Mouse (Mus musculus) cerebellum, postnatal 10 days (tissue): Measurements from ENCODE around the gene Myl12a.

Source experiments
- DNase-seq, 2 experiments: peaks; one replicate each; pipeline ENCODE4 v3.0.0; 2021; ENCODE audit warnings: mixed read lengths in 2 of 2

The Myl12a gene

DNA sequence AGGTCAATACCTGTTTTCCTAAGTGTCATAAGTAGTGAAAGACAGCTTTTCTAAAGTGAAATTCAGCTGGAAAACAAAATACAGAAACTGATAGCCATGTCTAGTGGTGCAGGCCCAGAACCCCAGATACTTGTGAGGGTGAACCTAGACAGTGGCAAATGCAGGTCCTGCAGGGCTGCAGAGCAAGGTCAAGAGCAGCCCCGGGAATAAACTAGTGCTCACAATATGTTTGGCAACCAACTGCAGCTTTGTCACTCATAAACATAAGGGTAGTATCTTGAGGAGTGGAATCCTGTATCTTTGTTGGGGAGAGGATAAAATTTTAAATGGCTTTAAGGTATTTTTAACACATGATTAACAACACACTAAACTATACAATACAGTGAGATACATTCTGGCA lies 7.1 kb upstream of the Myl12a start:
- DNase-seq, result no peak

DNA sequence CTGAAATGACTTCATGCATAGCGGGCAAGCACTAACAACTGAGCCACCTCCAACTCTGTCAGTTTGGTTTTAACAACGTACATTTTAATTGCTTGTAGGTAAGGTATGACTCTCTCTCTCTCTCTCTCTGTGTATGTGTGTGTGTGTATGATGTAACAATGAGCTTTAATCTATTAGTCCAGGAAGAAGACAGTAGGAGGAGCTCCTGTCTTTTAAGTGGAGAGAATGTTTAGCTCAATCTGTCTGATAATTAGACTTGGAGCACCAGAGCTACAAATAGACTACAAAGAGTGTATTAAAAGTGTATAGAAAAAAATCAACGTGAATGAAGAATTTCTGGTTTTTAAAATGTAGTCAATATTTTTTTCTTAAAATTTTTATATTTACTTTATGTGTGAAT lies 6.0 kb upstream of the Myl12a start:
- no peak for DNase-seq

DNA sequence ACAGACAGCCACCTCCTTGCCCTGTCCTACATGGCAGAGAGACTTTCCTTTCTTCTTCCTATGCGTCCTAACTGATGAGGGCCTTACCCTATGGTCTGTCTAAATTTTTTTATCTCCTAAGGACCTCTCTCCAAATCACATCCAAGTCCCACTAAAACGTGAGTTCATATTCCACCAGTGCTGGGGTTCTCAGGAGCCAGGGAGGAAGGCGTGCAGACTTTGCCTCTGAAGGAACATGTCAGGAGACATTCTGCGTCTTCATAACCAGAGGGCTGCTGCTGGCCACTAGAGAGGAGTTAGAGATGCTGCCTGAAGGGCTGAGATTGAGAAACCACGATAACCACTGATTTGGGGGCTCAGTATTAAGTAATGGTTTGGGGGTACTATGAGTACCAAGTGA lies 4.3 kb upstream of the Myl12a start:
- no peak for DNase-seq

DNA sequence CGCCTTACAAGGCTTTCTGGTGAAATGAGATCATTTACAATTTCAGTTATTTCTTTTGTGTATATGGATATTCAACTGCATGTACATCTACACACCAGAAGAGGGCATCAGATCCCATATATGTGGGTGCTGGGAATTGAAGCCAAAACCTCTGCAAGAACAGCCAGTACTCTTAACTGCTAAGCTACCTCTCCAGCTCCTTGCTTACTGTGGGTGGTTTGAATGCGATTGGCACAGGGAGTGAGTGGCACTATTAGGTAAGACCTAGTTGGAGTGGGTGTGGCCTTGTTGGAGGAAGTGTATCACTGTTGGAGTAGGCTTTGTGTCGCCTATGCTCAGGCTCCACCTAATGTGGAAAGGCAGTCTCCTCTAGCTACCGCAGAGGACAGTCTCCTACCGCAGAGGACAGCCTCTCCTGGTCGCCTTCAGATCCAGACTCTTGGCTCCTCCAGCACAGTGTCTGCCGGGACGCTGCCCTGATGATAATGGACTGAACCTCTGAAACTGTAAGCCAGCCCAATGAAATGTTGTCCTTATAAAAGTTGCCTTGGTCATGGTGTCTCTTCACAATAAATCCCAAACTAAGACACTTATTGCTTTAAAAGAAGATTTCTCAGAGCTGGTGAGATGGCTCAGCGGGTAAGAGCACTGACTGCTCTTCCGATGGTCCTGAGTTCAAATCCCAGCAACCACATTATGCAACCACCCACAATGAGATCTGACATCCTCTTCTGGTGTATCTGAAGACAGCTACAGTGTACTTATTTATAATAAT lies 1.7 kb upstream of the Myl12a start:
- DNase-seq, result no peak

DNA sequence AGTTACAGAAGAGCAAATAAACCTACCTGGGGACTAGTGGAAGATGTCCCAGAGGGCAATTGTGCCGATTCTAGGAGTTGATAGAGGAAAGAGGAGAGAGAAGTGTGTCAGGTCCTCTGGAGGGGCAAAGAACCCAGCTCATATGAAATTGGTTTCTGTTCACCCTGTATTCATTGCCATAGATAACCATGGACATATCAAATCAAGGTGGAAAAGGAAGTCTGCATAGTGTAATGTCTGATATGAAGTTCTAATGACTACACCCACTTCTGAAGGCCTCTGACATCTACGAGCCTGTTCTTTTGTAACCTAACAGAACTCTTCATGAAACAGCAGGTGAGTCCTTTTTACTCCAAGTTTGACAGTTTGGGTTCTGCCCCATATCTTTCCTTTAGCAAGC lies 1.0 kb upstream of the Myl12a start:
- no peak for DNase-seq

DNA sequence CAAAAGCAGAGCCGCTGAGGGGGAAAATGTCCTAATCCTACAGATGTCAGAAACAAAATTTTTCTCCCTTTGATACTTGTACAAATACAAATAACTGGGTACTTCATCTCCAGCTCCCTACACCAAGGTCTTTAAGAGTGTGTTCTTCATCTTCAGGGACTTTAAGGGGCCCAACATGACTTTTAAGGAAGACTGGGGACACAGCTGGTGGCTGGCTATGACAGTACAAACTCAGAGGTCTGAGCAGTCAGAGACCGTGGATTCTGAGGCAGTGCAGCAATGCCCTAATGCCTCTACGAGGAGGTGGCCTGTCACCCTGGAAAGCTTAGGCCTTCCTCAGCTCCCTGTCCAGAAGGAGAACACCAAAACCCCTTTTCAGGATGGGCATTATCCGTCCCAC lies 434 bp upstream of the Myl12a start:
- no peak for DNase-seq

DNA sequence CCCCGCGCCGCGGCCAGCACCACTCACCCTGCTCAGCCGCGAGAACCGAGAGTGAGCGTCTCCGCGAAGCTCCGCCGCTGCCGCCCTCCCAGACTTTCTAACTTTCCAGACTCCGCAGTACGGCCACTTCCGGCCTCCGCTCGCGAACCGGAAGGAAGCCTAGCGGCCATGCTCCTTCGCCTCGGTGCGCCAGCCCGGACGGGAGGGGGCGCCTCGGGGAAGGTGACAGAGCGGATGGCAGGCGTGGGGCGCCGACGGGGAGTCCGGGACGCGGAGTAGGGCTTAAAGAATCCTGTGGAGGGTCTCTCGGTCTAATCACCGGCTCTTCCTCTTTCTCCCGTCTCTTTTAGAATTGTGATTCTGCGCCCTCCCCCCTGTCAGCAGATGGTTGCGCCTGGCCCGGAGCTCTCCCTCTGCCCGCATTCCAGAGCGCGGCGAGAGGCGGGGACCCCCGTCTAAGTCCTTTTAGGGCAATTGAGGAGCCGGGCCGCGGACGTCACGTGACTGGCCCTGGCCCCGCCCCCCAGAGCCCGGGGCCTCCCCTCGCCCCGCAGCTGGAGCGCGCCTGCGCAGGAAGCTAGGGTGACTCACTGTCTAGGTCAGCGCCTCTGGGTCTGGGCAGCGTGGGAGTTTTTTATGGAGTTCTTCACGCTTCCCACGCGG lies 466 bp downstream of the Myl12a start, which contains the start of gene Myom1:
Myom1 (plus strand) TSS at position 553 of the 663 bp plus-strand sequence.
- DNase-seq, result peak; percentile 99

DNA sequence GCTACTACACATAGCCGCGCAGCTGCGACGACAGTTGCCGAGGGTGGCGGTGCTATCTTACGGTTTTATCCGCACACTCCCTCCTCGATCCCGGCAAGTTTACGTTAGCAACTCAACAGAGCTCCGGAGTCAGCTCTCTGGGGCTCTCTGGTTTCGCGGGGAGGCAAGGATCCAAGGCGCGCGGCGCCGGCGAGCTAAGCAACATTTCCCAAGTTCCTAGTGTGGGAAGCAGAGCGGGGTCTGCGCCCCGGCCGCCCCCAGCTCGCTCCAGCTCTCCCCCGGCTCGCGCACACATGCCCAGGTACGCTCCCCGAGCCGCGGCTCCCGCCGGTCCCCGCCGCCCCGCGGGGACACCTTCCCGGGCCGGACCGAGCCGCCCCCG lies 988 bp downstream of the Myl12a start:
- peak; percentile 55 for DNase-seq

DNA sequence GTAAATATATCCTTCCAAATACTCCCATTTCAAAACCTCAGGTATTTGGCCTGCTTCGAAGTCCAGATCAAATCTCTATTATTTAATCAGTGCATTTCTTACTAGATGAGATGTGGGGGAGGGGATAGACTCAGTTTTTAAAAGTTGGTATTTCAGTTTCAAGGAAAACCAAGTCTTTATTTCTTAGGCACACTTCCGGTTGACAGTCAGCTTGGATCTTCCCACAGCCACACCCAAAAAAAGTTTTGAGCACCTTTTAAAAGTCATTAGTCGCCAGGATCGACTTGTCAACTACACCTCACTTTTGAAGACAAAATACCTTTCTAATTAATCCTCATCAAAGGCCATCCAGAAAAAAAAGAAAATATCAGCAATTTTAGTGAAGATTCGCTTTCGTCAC lies 1.6 kb downstream of the Myl12a start:
- DNase-seq, result no peak

DNA sequence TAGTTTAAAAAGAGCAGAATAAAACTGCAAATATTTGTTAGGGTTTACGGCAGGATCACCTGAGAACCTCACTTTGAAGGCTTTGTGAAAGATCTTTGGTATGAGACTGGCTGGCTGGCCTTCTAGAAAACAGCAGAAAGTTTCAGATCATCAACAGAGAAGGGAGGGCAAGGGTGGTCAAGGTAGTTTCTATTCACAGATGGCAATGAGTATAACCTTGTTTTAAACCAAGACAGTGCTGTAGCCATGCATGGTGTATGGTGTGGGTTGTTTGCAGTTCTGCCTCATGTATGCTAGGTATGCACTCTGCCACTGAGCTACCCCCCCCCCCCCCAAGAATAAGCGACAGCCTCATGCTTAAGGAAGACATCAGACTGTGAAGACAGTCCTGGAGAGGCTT lies 2.4 kb downstream of the Myl12a start:
- DNase-seq, result no peak

DNA sequence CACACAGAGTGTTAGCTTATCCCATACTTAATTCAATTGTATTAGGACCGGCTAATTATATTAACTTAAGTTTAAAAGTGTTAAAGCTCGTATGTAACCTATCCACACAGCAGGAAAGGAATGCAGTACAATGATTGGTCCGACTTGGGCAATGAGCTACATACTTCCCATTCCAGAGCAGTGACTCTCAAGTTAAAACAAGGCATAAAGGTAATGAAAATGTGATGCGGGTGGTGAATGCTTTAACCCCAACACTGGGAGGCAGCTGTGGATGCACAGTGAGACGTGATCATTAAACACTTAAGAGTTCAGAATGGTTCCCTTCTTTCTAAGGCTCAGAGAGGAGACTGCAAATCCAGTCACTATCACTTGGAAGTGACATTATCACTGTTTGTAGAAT lies 3.5 kb downstream of the Myl12a start:
- DNase-seq, result no peak

DNA sequence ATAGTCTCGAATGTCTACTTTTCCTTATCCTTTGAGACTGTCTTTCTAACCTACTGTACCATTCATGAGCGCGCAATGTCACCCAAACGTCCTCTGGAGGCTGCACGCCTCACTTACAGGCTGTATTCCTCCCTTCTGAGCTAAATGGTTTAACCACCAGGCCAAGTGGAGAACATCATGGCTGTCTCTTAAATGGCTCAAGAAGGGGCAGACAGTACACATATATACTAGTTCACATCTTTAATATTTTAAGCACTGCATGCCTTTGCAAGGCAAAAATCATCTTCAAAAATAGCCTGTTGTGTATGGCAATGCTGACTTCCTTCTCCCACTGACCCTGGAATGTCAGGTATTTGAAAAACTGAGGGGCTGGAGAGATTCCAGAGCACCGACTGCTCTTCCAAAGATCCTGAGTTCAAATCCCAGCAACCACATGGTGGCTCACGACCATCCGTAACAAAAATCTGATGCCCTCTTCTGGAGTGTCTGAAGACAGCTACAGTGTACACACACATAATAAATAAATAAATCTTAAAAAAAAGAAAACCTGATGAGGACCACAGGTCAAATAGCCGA lies 4.2 kb downstream of the Myl12a start:
- no peak for DNase-seq

DNA sequence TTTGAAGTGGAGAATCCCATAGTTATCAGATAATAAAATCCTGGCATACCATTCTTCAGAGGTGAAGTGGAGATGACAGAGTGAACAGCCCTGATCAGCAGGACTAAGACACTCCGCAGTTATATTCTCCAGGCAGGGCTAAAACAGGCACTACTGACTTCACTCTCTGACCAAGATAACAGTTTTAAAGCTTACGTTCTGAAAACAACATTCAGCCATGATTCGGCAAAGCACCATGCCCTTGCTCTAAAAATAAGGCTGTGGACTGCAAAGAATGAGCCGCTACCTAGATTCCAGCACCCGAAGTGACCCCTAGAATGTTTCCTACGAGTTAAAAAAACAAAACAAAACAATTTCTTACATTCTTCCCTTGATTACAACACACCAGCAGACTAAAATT lies 4.8 kb downstream of the Myl12a start:
- no peak for DNase-seq

DNA sequence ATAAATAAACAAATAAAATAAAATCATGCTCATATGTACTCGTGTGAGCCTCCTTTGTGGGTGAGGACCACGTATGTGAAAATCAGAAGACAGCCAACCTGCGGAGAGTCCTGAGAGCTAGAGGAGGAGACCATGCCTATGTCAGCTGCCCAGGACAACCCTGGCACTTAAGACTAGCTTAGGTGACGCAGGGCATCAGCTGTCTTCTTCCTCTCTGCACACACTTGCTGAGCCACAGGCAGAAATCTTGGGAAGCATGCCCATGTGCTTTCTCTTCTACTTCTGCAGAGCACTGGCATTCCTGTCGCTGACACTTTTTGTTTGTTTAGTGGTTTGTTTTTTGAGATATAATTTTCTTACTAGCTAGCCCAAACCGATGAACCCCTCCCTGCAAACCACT lies 7.1 kb downstream of the Myl12a start:
- no peak for DNase-seq

DNA sequence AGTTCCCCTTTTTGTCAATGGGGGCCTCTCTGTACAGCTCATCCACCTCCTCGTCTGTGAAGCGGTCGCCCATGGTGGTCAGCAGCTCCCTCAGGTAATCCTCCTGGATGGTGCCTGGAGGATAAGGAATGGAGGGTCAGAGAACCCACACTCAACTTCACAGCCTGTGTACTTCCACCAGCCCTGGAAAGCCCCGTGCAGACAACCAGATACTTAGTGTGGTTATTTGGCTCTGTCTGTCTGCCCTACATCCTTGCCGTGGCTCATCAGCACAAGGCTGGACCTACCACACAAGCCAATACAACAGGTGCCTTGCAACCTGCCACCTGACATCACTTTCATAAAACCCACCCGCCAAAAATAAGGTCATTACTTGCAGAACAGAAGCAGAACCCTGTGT lies 8.0 kb downstream of the Myl12a start:
- no peak for DNase-seq

DNA sequence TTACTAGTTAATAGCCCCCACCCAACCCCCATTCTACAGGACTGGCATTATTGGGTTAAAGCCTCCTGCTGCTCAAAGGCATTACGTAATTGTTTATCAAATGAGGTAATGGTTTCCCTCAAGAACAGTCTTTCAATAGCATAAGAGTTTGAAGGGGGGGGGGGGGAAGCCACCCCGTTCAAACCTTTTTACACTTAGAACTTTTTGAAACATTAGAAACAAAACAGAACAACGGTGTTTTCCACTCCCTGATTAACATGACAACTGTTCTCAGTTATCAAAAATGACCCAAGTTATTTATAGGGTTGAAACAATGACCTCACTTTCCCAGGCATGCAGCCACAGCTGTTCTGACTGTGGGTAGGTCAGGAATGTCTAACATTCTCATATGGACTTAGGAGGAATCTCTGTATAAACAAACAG lies 9.3 kb downstream of the Myl12a start:
- DNase-seq, result no peak

DNA sequence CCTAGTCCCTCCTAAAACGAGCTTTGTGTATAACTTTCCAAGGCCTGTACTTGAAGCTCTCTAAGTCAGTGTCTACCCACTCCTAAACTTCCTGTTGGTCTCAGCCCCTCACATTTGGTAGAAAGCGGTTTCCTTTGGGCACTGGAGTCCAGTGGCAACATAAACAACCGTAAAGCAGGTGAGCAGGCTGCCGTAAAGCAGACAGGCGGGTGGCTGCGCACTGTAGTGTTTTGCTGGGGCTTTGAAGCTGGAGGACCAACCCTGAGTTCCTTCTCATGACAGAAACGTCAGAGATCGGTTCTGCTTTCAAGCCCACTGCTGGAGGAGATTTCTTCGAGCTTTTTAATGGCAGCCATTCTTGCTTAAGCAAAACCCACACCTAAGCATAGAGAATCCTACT lies 10.0 kb downstream of the Myl12a start:
- DNase-seq, result no peak

DNA sequence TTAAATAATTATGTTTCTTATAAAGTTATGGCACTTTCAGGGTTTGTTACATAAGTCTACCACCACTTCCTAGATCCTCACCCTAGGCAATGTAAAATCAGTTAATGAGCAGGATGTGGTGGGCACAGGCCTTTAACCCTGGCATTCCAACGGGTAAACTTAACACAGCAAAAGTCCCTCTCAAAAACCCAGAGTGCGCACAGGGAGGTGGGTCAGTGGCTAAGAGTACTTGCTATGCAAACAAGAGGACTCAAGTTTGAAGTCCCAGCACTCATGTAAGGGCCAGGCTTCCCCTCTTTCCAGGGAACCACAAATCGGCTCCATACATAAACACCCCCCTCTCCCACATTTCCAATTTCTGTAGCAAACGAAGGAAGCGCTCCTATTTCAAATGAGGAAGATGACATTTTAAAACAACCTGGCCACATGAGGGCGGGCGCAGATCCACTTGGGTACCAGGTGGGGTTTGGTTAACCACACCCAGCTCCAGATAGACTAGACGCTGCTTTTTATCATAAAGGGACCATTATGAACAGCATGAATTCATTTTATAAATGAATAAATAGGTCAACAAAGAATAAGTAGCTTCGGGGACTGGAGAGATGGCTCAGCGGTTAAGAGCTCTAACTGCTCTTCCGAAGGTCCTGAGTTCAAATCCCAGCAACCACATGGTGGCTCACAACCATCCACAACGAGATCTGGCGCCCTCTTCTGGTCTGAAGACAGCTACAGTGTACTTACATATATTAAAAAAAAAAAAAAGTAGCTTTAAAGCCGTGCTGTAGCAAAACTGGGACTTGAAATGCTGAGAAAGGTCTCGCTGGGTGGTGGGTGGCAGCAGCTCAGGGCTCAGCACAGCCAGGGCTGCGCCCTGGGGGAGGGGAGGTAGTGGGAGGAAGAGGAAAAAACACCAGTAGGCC lies 10.7 kb downstream of the Myl12a start:
- peak; percentile 42 to 52 for DNase-seq

DNA sequence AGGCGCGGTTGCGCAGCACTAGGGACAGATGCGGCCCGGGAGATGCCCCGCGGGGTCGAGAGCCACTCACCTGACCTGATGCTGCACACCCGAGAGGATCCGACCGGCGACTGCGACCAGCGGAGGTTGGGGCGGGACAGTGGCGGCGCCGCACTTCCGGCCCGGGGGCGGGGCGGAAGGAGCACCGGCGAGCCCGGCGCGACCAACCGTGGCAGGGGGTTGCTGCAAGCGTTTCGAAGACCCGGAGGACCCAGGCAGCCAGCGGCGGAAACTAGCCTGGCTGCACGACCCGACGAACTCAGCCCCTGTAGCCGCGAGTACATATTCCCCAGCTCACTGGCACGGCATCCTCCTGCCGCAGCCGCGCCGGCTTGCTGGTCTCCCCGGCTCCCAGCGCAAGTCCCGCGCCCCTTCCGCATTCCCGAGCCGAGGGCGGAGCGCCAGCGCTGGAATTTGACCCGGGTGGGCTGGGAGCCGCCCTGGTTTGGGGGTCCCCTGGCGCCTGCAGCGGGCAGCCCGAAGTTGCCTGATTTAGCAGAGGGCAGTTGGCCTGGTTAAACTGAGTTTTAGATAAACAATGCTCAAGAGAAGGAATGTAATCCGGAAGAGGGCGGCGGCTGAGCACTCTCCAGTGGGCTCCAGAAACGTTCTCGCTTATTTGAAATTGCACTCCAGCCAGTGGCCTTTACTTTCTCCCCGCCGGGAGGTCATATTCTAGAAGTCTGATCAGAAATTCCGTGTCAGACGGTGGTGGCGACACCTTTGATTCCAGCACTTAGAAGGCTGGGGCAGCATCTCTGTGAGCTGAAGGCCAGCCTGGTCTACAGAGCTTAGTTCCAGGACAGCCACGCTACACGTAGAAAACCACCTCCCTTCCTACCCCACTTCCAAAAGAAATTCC lies 12.0 kb downstream of the Myl12a start:
- DNase-seq, result peak; percentile 92 to 93

DNA sequence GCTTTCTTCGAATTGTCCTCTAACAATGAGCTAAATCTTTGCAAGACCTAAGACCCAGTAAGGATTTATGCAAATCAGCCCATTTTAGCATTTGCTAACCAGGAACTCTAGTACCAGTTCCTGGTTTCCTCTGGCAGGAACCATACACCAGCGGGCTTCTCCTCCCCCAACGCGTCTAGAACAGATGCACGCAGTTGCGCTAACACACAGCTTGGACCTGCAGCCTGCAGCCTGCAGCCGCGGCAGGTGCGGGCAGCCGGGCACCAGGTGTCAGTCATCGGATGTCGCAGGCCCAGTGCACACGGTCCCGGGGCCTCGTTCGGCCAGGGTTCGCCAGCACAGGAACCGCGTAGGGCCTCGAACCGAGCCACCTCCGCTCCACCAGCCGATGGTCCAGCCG lies 12.7 kb downstream of the Myl12a start:
- no peak for DNase-seq

DNA sequence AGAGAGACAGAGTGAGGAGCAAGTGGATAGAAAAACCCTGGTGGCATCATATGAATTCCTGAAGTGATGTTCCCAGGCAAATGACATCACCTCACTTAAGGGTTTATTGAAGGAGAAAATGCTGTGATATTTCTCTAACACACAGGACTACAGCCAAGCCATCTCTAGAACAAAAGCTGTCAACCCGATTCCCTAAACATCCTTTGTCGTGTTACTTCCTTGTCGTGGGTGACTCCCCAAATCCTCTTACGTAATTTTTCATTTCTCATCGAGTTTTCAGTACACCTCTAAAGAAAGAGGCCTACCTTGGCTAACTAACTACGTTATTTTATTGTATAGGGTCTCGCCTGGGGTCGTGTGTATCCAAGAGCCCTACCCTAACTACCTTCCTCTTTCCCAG lies 13.2 kb downstream of the Myl12a start:
- DNase-seq, result no peak

DNA sequence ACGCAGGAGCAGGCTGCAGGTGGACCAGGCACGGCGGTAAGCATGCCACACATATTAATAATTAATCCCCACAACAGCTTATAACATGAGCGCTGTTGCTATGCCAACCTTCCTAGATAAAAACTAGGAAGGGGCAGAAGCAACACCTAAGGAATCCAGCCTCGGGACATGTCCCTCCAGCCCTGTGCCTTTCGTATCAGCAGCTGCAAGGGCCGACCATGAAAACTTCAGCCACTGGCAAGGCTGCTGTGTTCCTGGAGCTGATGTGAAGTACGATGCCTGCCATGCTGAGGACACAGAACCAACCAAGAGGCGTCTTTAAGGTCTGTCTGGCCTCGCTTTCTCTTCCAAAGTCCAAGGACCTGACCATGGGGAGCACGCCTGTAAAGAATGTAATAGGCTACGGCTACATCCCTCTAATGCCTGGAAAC lies 14.3 kb downstream of the Myl12a start:
- no peak for DNase-seq
